Comparison of ENCODE assay signal across 9 mouse cellular contexts in the genomic region with DNA sequence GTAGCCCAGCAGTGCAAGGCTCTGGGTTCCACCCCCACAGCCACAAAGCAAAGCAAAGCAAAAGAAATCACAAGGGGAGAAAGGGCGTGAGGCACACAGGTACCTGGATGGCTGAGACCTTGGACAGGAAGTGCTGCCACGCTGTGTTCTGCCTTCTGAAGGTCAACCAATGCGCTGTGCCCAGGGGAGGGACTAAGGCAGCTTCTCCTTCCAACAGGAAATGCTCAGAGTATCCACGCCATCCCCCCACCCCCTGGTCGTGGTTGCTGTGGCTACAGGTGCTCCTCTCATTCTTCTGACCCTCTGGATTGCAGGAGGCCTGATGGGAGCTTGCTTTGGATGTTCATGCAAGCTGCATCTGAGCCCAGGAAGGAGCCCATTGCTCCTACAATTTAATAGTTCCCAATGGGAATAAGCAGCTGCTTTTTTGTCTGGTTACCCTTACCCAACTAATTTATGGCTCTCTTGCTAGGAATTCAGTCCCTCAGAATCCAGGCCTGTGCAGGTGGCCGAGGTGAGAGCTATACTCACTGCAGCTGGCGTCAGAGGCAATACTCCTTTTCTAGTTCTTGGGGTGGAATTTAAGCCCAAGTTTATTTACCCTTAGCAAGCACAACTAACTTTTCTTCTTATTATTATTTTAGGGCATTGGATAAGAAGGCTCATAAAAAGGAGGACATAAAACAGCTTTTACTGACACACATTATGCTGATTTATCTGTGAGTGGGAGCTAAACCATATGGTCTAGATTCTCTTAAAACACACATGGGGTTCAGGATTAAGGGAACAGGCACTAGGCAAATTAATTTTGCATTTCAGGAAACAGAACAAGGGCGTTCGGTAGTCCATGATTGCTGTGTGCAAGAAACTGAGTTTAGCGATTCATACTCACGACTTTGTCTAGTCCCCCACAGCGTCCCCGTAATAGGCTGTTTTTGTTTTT.
DNase-seq lines count a peak whose midpoint lies in the region; ATAC-seq lines count a peak whose summit lies in the region.
"Had no signal": no experiment of that assay in that cellular context is flagged by ENCODE, and none has a peak within 500 bp of the region (broad histone marks: within the 10 kb centered on the region; RNA-seq: fewer than 3 reads in every experiment).

No protein-coding gene starts in this region.

- DNase-seq in forebrain, embryonic 10.5 days (ENCODE audit: extremely low spot score, low spot score) = no peak
- DNase-seq in urinary bladder, adult 18-20 months (ENCODE audit: low spot score in 2 of 2) = peak; percentile 3 to 12
- DNase-seq in urinary bladder, adult 2 months (ENCODE audit: low spot score) = no peak
- DNase-seq in kidney, postnatal 36 days = peak; percentile 8 to 36
- no peak for DNase-seq in cerebellum, postnatal 4 days (ENCODE audit: low spot score in 2 of 2)
- DNase-seq in frontal cortex, postnatal 14 days (ENCODE audit: low spot score in 2 of 2) = no peak
- no peak for DNase-seq in spleen, adult 18-20 months
- DNase-seq: gastrocnemius, postnatal 10 days had no signal

- no peaks in the 10 kb centered on the region for H3K27me3 ChIP-seq in forebrain, embryonic 13.5 days
- no peaks in the 10 kb centered on the region for H3K27me3 ChIP-seq in forebrain, embryonic 10.5 days (ENCODE audit: poor library complexity, severe bottlenecking)

- no peak overlapping the region for H3K4me2 ChIP-seq in forebrain, embryonic 13.5 days

- no peak overlapping the region for H3K4me3 ChIP-seq in forebrain, embryonic 13.5 days
- H3K4me3 ChIP-seq in forebrain, embryonic 10.5 days = no peak overlapping the region

- no peaks in the 10 kb centered on the region for H3K4me1 ChIP-seq in forebrain, embryonic 13.5 days
- peaks cover 23% of the 10 kb centered on the region for H3K4me1 ChIP-seq in forebrain, embryonic 10.5 days

- H3K27ac ChIP-seq in forebrain, embryonic 13.5 days = no peak overlapping the region
- no peak overlapping the region for H3K27ac ChIP-seq in forebrain, embryonic 10.5 days

- H3K9me3 ChIP-seq in forebrain, embryonic 13.5 days (replicated peaks) = no peaks in the 10 kb centered on the region
- H3K9me3 ChIP-seq in forebrain, embryonic 10.5 days = no peaks in the 10 kb centered on the region

- WGBS in forebrain, embryonic 13.5 days = 80% methylated on average over 13 of the region's 13 CpGs
- 78% methylated on average over 13 of the region's 13 CpGs for WGBS in forebrain, embryonic 10.5 days

- no peak overlapping the region for H3K9ac ChIP-seq in forebrain, embryonic 13.5 days

- ATAC-seq in forebrain, embryonic 13.5 days = 0 out of 2 replicates have a peak, but pooled peaks have one; percentile 36

- H3K36me3 ChIP-seq in forebrain, embryonic 13.5 days (ENCODE audit: poor library complexity, severe bottlenecking) = no peaks in the 10 kb centered on the region
- H3K36me3 ChIP-seq in forebrain, embryonic 10.5 days (replicated peaks) = no peaks in the 10 kb centered on the region

Comparison
In these comparisons a context has a peak if more than half of its experiments do, and no peak if none do; other contexts are left out.
1. DNase-seq: peak in urinary bladder, adult 18-20 months (2 of 2) and kidney, postnatal 36 days (2 of 2); none in forebrain, embryonic 10.5 days (single experiment), urinary bladder, adult 2 months (single experiment), cerebellum, postnatal 4 days (0 of 2), frontal cortex, postnatal 14 days (0 of 2) and spleen, adult 18-20 months (0 of 2).